8 mouse cellular contexts compared by ENCODE assay signal in genomic region chr1:44102259-44102717, GRCm38 (mm10). TPM values are rescaled to one million over a fixed set of nuclear protein-coding genes. Genes with fewer than 3 reads are reported as not detected.
DNase-seq lines count a peak whose midpoint lies in the region; ATAC-seq lines count a peak whose summit lies in the region.

TSS of gene Tex30 (minus strand) at chr1:44102441.

- H3K27ac ChIP-seq in hindbrain, embryonic 14.5 days, result peak within 1 kb of the TSS; percentile 60

- peak; percentile 98 for ATAC-seq in hindbrain, embryonic 14.5 days (ENCODE audit: low FRiP score)

- peaks cover 8% of the 10 kb centered on the region for H3K4me1 ChIP-seq in hindbrain, embryonic 14.5 days (replicated peaks; ENCODE audit: control insufficient read depth, insufficient read depth, low read length)

- H3K36me3 ChIP-seq in hindbrain, embryonic 14.5 days (replicated peaks; ENCODE audit: control insufficient read depth, insufficient read depth), result peaks cover 16% of the 10 kb centered on the region

- peak within 1 kb of the TSS; percentile 86 for H3K4me3 ChIP-seq in hindbrain, embryonic 14.5 days (replicated peaks; ENCODE audit: low read length)

- no peaks in the 10 kb centered on the region for H3K9me3 ChIP-seq in hindbrain, embryonic 14.5 days (ENCODE audit: control insufficient read depth, low read length)

- H3K27me3 ChIP-seq in hindbrain, embryonic 14.5 days (ENCODE audit: control insufficient read depth, insufficient read depth, low read length), result no peaks in the 10 kb centered on the region

- DNase-seq in R1 (ENCODE audit: low read depth, low spot score), result peak; percentile 95
- DNase-seq in cerebellum, postnatal 25 days, result peak; percentile 93 to 96
- peak; percentile 81 to 89 for DNase-seq in frontal cortex, postnatal 25 days (ENCODE audit: low spot score in 2 of 2)
- peak; percentile 97 for DNase-seq in hindbrain, embryonic 14.5 days (ENCODE audit: low spot score)
- peak; percentile 94 for DNase-seq in layer of hippocampus, postnatal 36 days
- peak; percentile 96 for DNase-seq in lung, postnatal 36 days
- peak; percentile 98 for DNase-seq in retina, postnatal 1 day
- peak; percentile 81 to 89 for DNase-seq in urinary bladder, adult 18-20 months (ENCODE audit: low spot score in 2 of 2)

- peak within 1 kb of the TSS; percentile 68 for H3K9ac ChIP-seq in hindbrain, embryonic 14.5 days

- under 1% methylated on average over 54 of the region's 55 CpGs for WGBS in hindbrain, embryonic 14.5 days

- H3K4me2 ChIP-seq in hindbrain, embryonic 14.5 days (replicated peaks), result peak within 1 kb of the TSS; percentile 77

RNA-seq across cellular contexts. Expression of gene Tex30, which starts in this region (rescaled TPM):
- polyA plus RNA-seq in hindbrain, embryonic 14.5 days (2014; fragmentation: Nextera tagmentation; extraction: Ambion mirVana), result 42.7 and 43.0 TPM in 2 replicates
- 10 to 100 TPM; 11.0 to 11.3 TPM for total RNA-seq in layer of hippocampus, postnatal 36 days (2021)

Comparison
In these comparisons a context has a peak if more than half of its experiments do, and no peak if none do; other contexts are left out.
1. Peak in every context shown above with its lines: DNase-seq, ATAC-seq, H3K4me3 ChIP-seq and H3K27ac ChIP-seq.